Mouse (Mus musculus) lung, postnatal 4 days (tissue): ENCODE measurements at regions not wholly inside any gene's neighbourhood (a gene's known extent, or its start where the extent isn't known, plus 50 kb on each side); places are given as distances from the start of the nearest gene placed in this dataset.

Source experiments
- DNase-seq, 2 experiments: peaks; one replicate each; pipeline ENCODE4 v3.0.0; 2021

DNA sequence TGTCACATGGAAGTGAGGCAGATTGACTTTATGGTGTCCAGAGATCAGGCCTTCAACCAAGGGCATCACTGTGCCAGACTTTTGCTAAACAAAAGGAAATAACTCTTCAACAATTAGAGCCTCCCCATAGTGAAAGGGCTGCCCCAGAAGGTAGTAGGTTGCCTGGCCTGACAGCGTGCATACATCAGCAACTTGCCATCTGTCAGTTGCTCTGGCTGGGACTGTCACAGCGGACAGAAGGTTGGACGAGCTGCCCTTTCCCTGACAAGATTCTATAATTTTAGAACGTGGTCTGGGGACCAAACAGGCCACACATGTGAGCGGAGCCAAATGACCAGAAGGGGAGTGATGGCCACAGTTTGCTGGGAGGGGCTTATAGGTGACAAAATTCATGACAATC is 119.7 kb upstream of the Rpl38 start:
- DNase-seq, result no peak

GRCm38 (mm10) chr11:114544212-114544611 is 124.1 kb upstream of the Rpl38 start:
- DNase-seq, result peak; percentile 9 to 60

DNA sequence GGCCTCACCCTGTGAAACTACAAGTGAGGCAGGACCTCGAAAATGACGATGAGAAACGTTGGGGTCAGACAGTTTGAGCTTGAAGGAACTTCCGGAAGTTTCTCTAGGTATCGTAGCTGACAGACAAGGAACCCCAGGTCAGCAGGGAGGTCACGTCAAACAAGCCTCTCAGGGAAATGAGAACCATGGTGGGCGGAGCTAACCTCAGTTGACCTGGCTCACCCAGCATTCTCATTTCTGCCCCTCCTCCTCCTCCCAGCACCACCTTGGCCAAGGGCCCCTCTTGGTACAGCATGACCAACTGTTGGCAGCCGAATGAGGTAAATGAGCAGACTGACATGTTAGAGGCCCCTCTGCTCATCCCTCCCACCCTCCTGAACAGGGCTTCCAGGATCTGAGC is 126.2 kb upstream of the Rpl38 start:
- no peak for DNase-seq

- no peak for DNase-seq
These were observed 127.8 kb upstream of the Rpl38 start for GRCm38 (mm10) chr11:114540503-114540902.

DNA sequence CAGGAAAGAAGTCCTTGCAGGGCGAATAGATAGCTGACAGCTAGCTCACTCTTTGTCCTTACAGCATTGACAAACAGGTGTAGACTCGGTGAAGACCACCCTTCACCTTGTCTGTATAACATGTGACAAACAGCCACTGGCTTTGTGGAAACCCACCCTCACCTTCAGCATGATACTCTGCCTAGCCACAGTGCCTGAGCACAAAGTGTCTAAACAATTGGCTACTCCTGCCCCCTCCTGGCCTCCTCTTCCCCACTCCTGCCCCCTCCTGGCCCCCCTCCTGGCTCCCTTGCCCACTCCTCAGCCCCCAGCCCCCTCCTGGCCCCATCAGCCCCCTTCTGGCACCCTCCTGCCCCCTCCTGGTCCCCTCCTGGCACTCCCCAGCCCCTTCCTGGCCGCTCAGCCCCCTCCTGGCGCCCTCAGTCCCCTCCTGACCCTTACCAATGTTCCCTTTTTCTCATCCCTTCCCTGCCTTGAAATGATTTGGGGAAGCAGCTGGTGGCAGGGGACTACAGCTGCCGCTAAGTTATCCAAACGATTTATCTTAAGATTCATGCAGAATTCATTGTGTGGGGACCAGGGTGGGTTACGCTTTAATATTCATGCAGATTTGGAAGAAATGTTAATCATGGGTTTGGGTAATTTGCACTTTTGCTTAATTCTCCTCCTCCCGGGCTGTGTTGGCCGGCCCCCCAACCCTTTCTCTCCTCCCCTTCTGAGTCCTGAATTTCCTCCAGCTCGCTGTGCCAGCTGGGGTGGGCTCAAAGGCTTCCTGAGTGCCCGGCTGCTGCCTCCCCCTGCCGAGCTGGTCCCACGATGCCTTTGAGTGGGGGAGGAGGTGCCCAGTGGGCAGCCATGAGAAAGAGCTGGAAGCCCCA is 131.5 kb upstream of the Rpl38 start:
- DNase-seq, result no peak

DNA sequence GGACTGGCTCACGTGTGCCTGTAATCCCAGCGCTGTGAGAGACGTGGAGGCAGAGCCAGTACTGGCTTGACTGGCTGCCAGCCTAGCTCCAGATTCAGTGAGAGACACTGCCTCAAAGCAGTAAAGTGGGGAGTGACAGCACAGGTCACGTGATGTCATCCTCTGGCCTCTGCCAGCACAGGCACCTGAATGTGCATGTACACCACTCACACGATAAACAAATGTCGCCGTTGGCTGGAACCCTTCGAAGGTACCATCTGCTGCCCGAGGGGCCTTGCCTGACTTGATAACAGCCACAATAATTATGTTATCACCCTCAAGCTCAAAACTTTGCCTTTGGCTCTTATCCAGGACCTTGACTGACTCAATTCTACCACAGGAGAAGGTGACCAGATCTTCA is 132.4 kb upstream of the Rpl38 start:
- no peak for DNase-seq

DNA sequence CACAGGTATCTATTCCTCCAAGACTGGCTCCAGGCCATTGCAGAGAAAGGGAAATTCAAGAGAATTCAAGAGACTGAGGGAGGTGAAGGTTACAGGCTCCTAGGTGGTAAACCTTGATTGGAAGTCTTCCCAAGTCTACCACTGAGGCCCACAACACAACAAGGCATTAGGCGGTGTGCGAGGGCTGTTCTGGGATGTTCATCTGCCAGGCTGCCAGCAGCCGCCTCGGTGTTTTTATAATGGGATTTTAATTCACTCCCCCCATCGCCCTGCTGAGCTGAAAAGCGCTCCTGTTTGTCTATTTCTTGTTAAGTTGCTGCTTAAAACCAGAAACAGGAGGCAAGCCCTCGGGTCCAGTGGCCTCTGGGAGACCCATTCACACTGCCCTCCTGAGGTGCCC is 133.9 kb upstream of the Rpl38 start:
- DNase-seq, result no peak

GRCm38 (mm10) chr11:114531241-114531765 is 137.0 kb upstream of the Rpl38 start:
- no peak for DNase-seq

- no peak for DNase-seq
These were observed 139.2 kb upstream of the Rpl38 start for GRCm38 (mm10) chr11:114528937-114529772.

DNA sequence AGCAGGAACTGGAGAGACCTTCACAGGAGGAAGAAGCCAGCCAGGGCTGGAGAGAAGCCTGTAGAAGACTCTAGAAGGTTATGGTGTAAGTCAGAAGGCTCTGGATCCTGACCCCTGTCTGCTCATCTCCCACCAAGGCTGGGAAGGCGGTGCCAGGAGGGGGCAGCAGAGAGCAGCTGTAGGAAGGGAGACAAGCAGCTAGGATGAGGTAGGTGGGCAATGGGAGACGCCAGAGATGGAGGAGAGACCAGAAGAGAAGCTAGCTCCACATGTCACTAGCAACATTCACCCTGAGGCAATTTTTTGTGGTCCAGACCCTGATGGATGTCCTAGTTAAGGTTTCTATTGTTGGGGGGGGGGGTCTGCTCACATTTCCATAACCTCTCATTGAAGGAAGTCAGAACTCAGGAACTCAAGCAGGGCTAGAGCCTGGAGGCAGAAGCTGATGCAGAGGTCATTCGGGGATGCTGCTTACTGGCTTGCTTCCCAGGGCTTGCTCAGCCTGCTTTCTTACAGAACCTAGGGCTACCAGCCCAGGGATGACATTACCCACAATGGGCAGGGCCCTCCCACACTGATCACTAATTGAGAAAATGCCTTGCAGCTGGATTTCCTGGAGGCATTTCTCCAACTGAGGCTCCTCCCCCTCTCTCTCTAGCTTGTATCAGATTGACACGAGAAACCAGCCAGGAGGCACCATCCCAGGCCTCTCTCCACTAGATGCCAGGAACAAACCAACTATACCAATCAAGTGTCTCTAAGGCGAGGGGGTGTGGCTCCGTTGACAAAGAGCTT is 144.7 kb upstream of the Rpl38 start:
- DNase-seq, result peak; percentile 56 to 79

GRCm38 (mm10) chr11:114515278-114515677 is 153.0 kb upstream of the Rpl38 start:
- no peak for DNase-seq

- no peak for DNase-seq
These were observed 154.2 kb upstream of the Rpl38 start for GRCm38 (mm10) chr11:114514126-114514525.

- DNase-seq, result no peak
These were observed 154.9 kb upstream of the Rpl38 start for GRCm38 (mm10) chr11:114513446-114513845.

- DNase-seq, result no peak
These were observed 156.3 kb upstream of the Rpl38 start for GRCm38 (mm10) chr11:114511994-114512393.

DNA sequence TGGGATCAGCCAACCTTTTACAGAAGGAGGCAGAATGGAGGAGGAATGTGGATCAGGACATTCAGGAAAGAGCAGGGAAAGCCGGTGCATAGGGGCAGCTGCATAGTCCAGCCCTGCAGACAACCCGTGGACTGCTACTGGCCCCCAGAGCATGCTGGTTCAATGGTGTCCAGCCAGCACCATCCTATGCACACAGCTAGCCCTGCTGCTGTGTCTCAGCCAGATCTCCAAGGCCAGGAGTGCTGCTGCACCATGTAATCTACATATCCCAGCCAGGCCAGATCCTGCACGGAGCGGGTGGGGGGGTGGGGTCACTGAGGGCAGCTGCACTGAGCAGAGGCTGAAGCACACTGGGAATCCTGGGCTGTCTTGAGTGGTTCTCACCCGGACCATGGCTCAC is 165.8 kb upstream of the Rpl38 start:
- DNase-seq, result no peak

GRCm38 (mm10) chr11:114501869-114502540 is 166.3 kb upstream of the Rpl38 start:
- DNase-seq, result no peak

GRCm38 (mm10) chr11:114500416-114500815 is 167.9 kb upstream of the Rpl38 start:
- no peak for DNase-seq

DNA sequence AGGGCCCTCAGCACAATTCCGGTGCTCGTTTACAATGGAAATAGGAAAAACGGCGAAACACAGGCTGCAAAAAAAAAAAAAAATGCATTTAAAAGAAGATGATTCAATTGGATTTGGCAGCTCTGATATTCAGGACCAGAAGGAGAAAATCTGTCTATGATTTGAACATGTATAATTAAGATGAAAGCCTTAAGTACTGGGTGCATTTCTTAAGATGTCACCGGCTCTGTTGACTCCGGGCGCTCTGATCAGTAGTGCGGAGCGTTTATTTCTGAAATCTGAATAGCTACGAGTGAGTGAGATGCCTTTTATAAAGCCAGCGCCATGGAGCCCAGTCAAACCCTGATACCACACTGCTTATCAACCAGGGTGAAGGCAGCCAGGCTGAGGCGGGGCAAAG is 168.7 kb upstream of the Rpl38 start:
- no peak for DNase-seq

DNA sequence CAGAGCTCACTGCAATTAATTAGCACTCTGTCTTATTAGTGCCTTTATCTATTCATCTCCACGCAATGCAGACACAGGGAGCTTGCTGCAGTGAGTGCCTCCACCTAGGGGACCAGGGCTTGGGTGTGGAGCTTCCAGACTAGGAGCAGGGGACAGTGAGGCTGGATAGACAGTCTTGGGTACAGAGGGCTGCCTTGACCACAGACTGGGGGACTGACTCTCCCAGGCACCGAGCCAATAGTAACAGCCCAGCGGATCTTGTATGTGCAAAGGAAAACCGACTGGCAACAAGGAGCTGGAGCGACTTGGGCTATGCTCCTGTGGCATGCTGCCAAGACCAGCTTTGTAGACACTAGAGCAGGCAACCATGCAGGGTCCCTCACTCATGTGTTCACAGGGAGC is 172.8 kb upstream of the Rpl38 start:
- DNase-seq, result peak; percentile 56 to 75

DNA sequence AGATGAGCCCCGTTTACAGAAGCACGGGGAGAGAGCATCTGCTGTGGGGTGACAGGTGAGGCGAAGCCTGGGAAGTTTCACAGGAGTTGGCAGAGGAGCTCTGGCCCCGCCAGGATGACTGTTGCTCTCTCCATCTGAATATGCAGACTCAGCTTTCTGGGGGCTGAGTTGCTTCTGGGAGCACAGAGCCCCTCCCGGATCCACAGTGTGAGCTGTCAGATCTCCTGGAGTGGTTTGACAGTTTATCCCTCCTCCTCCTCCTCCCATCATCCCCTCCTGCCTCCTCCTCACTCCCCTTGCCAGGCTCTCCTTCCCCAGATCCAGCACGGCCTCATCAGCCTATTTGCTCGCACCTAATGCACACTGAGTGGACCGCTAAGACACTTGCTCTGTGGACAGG is 181.9 kb upstream of the Rpl38 start:
- no peak for DNase-seq

DNA sequence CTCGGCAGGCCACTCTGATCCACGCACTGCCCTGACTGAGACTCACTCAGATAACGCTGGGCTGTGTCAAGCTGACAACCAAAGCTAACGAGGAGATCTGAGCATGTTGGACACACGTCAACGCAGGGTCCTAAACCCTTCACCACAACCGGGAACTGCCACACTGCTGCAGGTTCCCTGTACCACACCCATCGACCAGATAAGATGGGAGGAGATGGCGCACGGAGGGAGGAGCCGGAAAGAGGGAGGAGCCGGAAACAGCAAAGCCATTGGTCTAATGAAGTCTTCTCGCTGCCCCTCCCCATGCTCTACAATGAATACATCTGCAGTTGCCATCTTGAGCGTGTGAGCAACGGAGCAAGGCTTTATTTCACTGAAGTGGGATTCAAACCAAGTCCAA is 182.9 kb upstream of the Rpl38 start:
- DNase-seq, result no peak

GRCm38 (mm10) chr11:114484668-114484953 is 183.7 kb upstream of the Rpl38 start:
- no peak for DNase-seq
